Mouse (Mus musculus) mouse trophoblast stem cell (cell line): ENCODE measurements around the gene Tex35.

ENCODE experiments used
- in situ Hi-C, 2 experiments: fragments of 300-500 bp; cut with MseI, MboI; formaldehyde crosslinking; loops; 2 replicates in 1 of 2; 3 replicates in 1 of 2; pipeline ENCODE4 v1.15.1; 2025

Gene Tex35

GRCm38 (mm10) chr1:157108580-157108979, at the start of gene Tex35:
Tex35 (minus strand) TSS chr1:157108680.
- in situ Hi-C loops, result no loop called here

GRCm38 (mm10) chr1:157153781-157154180, 45.3 kb upstream of the Tex35 start:
- in situ Hi-C loops, result no loop called here

- in situ Hi-C loops, result no loop called here
Measured at GRCm38 (mm10) chr1:157150107-157150506, 41.6 kb upstream of the Tex35 start.

GRCm38 (mm10) chr1:157144621-157145020, 36.1 kb upstream of the Tex35 start:
- in situ Hi-C loops, result no loop called here

GRCm38 (mm10) chr1:157143326-157143932, 34.9 kb upstream of the Tex35 start:
- in situ Hi-C loops, result no loop called here

GRCm38 (mm10) chr1:157141014-157141413, 32.5 kb upstream of the Tex35 start:
- in situ Hi-C loops, result no loop called here

- in situ Hi-C loops, result no loop called here
Measured at GRCm38 (mm10) chr1:157137854-157138241, 29.4 kb upstream of the Tex35 start.

- in situ Hi-C loops, result no loop called here
Measured at GRCm38 (mm10) chr1:157137132-157137853, 28.8 kb upstream of the Tex35 start.

- in situ Hi-C loops, result no loop called here
Measured at GRCm38 (mm10) chr1:157128219-157128618, 19.7 kb upstream of the Tex35 start.

- in situ Hi-C loops, result no loop called here
Measured at GRCm38 (mm10) chr1:157123836-157124235, 15.4 kb upstream of the Tex35 start.

- in situ Hi-C loops, result no loop called here
Measured at GRCm38 (mm10) chr1:157119168-157119567, 10.7 kb upstream of the Tex35 start.

- in situ Hi-C loops, result no loop called here
Measured at GRCm38 (mm10) chr1:157117440-157117839, 9.0 kb upstream of the Tex35 start.

GRCm38 (mm10) chr1:157114492-157114891, 6.0 kb upstream of the Tex35 start:
- in situ Hi-C loops, result no loop called here

- in situ Hi-C loops, result no loop called here
Measured at GRCm38 (mm10) chr1:157110287-157110835, 1.9 kb upstream of the Tex35 start.

- in situ Hi-C loops, result no loop called here
Measured at GRCm38 (mm10) chr1:157101122-157101865, 7.2 kb downstream of the Tex35 start.

- in situ Hi-C loops, result no loop called here
Measured at GRCm38 (mm10) chr1:157095534-157095933, 12.9 kb downstream of the Tex35 start.

- in situ Hi-C loops, result no loop called here
Measured at GRCm38 (mm10) chr1:157092622-157093021, 15.9 kb downstream of the Tex35 start.

- in situ Hi-C loops, result no loop called here
Measured at GRCm38 (mm10) chr1:157092140-157092539, 16.3 kb downstream of the Tex35 start.

- in situ Hi-C loops, result no loop called here
Measured at GRCm38 (mm10) chr1:157090835-157091234, 17.6 kb downstream of the Tex35 start.

- in situ Hi-C loops, result loop anchor here (10.0 kb wide), 1 partner anchor 198 kb away; no protein-coding TSS in a partner anchor
Measured at GRCm38 (mm10) chr1:157086097-157086994, 22.1 kb downstream of the Tex35 start.

- in situ Hi-C loops, result loop anchor here (10.0 kb wide), 1 partner anchor 202 kb away; no protein-coding TSS in a partner anchor
Measured at GRCm38 (mm10) chr1:157082931-157083330, 25.5 kb downstream of the Tex35 start.
